Mouse (Mus musculus) C2C12 (cell line): ENCODE results near the gene Slc4a2.

Source experiments
- CEBPB ChIP-seq: IDR thresholded peaks from one replicate; pipeline ENCODE4 v1.6.1; 2011; ENCODE audit warnings: low read depth, mild to moderate bottlenecking, control low read depth, moderate library complexity
- CTCF ChIP-seq: IDR thresholded peaks from one replicate; pipeline ENCODE4 v1.5.1; 2011; ENCODE audit not compliant: control insufficient read depth, insufficient read depth, insufficient read length
- MYOD1 ChIP-seq: IDR thresholded peaks from one replicate; pipeline ENCODE4 v1.6.1; 2011; ENCODE audit warnings: low read depth; ENCODE audit not compliant: control insufficient read depth, insufficient read length
- USF1 ChIP-seq: IDR thresholded peaks from one replicate; pipeline ENCODE4 v1.6.1; 2011; ENCODE audit warnings: low read depth, mild to moderate bottlenecking, control low read depth, moderate library complexity

DNA sequence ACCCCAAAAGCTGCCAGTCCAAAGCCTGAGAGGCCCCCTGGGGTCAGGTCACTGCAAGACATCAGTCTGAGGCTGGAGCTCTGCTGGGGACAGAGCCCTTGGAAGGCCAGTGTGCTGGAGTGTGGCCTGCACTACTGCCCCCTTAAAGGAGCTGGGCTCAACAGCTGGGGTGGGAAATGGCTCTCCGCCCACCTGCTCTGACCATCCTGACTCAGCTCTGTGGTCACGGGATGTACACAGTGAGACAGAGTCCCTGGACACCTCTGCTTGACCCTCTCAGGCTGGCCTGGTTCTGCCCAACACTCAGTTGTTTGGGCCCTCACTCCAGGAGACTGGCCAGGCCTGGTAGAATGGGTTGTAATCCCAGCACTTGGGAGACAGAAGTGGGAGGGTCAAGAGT lies 14.2 kb upstream of the Slc4a2 start:
- no peak for TF ChIP-seq CTCF
- TF ChIP-seq USF1, result peak; percentile 67
- no peak for TF ChIP-seq CEBPB
- peak; percentile 87 for TF ChIP-seq MYOD1
